Mouse (Mus musculus): ENCODE results near the gene Adck1.

DNA sequence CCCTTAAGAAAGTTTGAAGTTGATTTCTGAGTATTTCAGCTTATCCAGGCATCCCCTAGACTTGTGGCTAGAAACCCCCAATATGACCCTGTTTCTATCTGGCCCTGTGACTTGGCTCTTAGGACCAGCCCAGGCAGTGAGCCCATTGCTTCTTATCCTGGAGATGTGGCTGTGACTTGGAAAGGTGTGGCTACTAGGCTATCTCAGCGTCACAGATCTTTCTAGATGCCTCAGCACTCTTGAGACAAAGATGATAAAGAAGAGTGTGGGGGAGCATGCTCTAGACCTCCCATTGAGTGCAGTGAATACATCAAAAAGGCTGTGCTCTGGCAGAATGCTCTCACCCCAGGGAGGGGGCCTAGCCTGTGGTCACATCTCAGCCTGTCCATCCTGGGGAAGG is 99.1 kb downstream of the Adck1 start:
- no peak for TF ChIP-seq MAX (IDR thresholded peaks at IDR 0.05; ENCODE audit: low read length)
- no peak for TF ChIP-seq BHLHE40 (IDR thresholded peaks at IDR 0.05; ENCODE audit: low read depth, low read length)
- no peak for TF ChIP-seq KAT2A (IDR thresholded peaks at IDR 0.05; ENCODE audit: insufficient replicate concordance, low read length)
- TF ChIP-seq CTCF (conservative IDR thresholded peaks at IDR 0.05 in 1 of 2, IDR thresholded peaks at IDR 0.05 in 1 of 2; ENCODE audit: low read depth in 2 of 2, low read length in 2 of 2): no peak
- no peak for TF ChIP-seq MEF2A (IDR thresholded peaks at IDR 0.05; ENCODE audit: borderline replicate concordance, low read depth, low read length)
- TF ChIP-seq POLR2A (IDR thresholded peaks at IDR 0.05; ENCODE audit: low read depth, low read length): no peak
- TF ChIP-seq SIN3A (IDR thresholded peaks at IDR 0.05; ENCODE audit: low read length): no peak
- TF ChIP-seq JUND (conservative IDR thresholded peaks at IDR 0.05; ENCODE audit: low read depth, low read length): no peak
- TF ChIP-seq E2F4 (IDR thresholded peaks at IDR 0.05; ENCODE audit: insufficient replicate concordance, low read depth, low read length): no peak
- TF ChIP-seq MAFK (IDR thresholded peaks at IDR 0.05; ENCODE audit: insufficient replicate concordance, low read length): no peak
- no peak for TF ChIP-seq ZMIZ1 (IDR thresholded peaks at IDR 0.05; ENCODE audit: low read depth, low read length)
- no peak for TF ChIP-seq NRF1 (IDR thresholded peaks at IDR 0.05; ENCODE audit: low read depth, low read length)
- no peak for TF ChIP-seq TBP (conservative IDR thresholded peaks at IDR 0.05; ENCODE audit: low read depth, low read length)

Measured in CH12.LX (cell line).